Mouse (Mus musculus): ENCODE results near the gene Rapgefl1.

The Rapgefl1 gene
- long read RNA-seq, experiment 1: 0 reads
- long read RNA-seq, experiment 2: 0 reads

DNA sequence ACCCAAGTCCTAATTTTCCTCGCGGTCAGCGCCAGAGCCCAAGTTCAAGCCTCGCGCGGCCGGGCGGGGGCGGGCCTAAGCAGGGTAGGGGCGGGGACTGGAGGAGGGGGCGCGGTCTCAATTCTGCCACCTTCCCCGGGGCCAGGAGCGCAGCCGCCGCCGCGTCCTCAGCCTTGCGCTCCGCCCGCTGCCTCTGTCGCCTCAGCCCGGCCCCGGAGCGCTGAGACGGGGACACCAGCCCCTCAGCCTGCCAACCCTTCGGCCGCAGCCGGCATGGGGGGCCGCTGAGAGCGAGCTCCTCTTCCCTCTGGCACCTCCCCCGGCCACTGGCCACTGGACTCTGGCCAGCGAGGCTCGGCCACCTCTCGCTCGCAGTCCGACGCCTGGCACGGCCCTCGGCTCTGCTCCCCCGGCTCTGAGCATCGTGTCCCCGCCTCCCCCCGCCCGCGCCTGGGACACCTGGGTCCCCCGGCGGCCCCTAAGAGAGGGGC is at the start of gene Rapgefl1:
Rapgefl1 (plus strand) TSS at position 135 of the 491 bp plus-strand sequence.
- intact Hi-C loops (cut with DNase I): no loop called here

DNA sequence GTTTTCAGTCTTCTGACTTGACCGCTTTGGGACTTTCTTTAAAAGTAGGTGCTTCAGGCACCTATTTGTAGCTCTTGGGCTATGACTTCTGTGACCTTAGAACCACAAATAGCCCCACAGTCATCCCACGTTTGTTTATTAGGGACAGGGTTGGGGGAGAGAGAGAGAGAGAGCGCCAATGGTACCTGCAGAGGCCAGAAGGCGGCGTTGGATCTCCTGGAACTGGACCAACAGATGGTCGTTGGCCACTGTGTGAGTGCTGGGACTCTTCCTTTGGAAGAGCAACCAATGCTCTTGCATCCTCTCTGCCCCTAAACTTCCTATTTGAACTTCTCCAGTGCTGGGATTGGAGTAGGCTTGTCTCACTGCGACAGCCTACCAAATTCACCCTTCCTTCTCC is 49.4 kb upstream of the Rapgefl1 start:
- intact Hi-C loops (cut with DNase I): loop anchor here (2.0 to 5.0 kb wide), 3 partner anchors 44 to 85 kb away; partner anchors contain the start of gene Csf3

DNA sequence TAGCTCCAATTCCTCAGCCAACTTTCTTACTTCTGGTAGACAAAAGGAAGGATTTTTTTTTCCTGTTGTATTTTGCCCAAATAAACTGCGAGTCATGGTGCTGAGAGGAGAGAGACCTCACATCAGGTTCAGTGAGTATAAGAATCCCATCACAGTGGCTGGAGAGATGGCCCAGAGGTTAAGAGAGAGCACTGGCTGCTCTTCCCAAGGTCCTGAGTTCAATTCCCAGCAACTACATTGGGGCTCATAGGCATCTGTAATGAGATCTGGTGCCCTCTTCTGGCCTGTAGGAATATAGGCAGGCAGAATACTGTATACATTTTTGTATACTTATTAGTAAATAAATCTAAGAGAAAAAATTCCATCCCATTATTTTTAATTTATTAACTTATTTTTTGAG is 48.9 kb upstream of the Rapgefl1 start:
- intact Hi-C loops (cut with DNase I): loop anchor here (2.0 to 5.0 kb wide), 4 partner anchors 41 to 85 kb away; partner anchors contain the start of gene Csf3

DNA sequence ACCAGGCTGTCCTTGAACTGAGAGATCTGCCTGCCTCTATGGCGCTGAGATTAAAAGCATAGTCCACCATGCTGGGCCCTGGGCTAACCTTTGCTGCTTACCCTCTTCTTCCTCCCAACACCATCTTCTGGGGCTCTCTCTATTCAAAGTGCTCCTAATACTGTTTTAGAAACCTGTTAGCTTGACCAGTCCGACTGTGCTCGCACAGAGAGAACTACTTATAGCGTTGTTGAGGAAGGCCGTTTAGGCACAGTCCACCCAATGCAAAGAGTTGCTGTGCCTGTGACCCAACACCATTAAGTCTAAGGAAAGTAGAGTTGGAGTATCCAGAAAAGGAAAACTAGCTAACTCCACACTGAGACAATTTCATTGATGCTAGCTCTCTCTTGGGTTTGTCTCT is 48.4 kb upstream of the Rapgefl1 start:
- intact Hi-C loops (cut with DNase I): loop anchor here (2.0 to 5.0 kb wide), 3 partner anchors 41 to 86 kb away; partner anchors contain the start of gene Csf3

DNA sequence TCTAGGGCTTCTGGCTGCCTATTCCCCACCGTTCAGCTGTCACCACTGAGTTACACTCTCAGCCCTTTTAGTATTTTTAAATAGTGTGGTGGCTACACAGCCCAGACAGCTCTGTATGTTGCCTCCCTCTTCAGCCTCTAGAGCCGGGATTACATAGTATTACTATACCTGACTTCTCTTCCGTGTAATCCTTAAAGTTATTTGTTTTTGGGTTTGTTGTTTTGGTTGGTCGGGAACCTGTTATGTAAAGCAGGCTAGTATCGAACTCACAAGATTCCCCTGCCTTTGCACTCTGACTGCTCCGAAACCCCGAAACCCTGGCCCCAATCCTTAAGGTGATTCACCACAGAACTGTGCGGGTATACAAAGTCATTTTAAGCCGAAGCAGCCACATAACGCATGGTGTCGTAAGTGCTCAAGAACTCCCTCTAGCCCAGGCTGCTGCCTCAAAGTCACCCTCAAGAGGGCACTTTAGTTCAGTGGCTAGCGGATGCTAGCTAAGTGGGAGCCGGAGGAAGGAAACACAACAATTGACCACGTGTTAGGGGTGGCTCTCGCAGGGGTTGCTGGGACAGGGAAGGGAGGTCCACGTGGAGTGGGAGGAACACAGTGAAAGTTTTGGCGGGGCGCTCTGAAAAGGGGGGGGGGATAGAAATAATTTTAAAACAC is 47.9 kb upstream of the Rapgefl1 start:
- intact Hi-C loops (cut with DNase I): loop anchor here (2.0 to 5.0 kb wide), 3 partner anchors 40 to 86 kb away; partner anchors contain the start of gene Csf3

DNA sequence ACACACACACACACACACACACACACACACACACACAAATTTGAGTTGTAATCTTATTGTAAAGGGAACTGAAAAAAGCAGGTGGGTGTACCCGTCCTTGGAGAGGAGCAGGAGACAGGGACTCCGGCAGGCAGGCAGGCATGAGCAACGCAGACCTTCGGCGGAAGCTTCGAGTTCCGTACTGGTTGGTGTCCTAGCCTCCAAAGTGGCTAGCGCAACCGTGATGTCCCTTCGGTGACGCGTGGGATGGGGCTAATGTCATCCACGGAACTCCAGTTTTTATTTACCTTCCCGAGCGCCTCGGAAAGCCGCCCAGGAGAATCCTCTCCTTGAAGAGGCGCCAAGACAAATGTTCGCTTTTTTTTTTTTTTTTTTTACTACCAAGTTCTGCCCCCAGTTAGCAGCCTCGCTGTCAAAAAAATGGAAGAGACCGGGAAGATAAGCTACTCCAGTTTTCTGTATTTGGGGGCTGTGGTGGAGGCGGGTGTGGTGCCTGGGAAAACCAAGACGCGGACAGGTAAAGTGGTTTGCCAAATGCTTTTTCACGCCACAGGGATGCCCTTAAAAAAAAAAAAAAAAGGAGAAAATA is 47.3 kb upstream of the Rapgefl1 start:
- intact Hi-C loops (cut with DNase I): loop anchor here (2.0 to 5.0 kb wide), 3 partner anchors 39 to 87 kb away; partner anchors contain the start of gene Csf3

DNA sequence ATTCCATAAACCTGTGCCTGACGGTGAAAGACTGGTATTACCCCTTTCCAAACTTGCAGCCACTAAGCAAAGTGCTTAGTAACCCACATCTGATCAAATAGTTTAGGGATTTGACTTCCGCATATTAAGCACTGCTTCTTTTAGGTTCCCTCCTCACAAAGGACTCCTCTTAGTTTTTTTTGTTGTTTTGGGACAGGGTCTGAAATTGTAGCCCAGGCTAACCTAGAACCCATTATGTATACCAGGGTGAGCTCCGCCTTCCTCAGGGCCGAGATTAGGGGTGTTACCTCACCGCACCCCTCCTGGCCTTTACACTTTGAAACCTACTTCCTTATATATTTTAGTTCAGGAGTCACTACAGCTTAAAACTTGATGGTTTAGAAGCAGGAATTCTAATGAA is 46.8 kb upstream of the Rapgefl1 start:
- intact Hi-C loops (cut with DNase I): loop anchor here (2.0 to 5.0 kb wide), 3 partner anchors 39 to 88 kb away; partner anchors contain the start of gene Csf3

DNA sequence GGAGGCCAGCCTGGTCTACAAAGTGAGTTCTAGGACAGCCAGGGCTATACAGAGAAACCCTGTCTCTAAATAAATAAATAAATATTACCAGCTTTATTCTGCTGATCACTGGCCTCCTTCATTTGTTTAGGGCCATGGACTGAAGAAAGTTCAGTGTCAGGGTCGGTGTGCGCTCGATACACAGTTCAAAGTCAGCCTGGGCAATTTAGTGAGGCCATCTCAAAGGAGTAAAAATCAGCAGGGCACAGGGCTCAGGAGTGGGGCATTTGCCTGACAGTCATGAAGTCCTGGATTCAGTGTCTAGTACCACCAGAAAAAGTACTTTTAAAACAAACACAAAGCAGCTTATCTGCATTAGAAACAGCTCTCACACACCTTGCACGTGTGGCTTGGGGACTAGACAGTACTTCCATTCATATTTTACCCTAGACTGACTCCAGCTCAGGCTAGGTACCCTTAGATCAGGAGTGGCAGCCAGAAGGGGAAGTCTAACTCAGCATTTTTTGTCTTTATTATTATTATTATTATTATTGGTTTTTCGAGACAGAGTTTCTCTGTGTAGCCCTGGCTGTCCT is 45.9 kb upstream of the Rapgefl1 start:
- intact Hi-C loops (cut with DNase I): no loop called here

DNA sequence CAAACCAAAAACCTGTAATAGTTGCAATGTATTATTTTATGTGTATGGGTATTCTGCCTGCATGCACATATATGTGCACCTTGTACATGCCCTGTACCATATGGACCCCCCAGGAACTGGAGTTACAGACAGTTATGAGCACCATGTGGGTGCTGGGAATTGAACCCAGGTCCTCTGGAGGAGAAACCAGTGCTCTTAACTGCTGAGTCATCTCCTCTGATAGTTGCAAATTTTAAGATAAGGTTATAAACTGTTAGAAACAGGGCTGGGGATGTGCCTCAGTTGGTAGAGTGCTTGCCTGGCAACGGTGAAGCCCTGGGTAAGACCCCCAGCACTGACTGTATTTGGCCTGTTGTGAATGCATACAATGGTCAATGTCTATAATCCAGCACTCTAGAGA is 45.1 kb upstream of the Rapgefl1 start:
- intact Hi-C loops (cut with DNase I): no loop called here

DNA sequence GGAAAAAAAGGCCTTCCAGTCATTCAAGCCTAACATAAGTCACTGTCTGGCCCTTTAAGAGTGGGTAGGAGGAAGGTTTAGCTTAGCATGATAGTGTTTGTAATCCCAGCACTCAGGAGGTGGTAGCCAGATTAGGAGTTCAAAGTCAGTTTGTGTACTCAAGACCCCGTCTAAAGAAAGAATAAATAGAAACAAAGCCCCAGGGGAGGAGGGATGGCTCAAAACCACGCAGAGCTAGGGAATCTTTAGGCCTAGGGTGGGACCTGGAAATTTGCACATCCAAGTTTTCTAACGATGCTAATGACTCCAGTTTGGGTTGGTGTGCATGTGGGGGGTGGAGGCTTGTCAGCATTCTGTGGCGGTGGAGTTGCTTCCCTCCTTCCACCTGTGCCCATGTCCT is 44.5 kb upstream of the Rapgefl1 start:
- intact Hi-C loops (cut with DNase I): no loop called here

DNA sequence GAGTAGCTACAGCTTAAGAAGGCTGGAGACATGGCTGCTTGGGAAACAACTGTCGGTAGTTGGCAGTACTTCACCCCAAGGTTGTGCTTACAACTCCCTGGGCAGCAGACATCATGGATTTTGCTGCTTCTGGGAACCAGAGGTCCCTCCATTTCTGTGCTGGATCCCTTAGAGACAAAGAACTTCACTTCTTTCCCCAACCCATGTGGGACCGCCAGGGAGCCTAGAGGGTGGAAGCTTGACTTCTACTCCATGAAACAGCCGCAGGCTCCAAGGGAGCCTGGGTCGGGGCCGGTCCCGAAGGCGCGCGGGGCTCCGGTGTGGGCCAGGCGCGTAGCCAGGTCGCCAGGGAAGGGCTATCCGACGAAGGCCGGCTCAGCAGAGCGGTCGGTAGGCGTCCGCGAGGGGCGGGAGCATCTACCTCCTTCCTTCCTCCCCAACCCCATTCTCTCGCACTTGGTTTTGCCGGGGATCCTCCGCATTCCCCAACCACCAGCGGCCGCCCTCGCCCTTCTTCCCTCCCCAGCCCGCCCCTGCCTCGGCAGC is 42.0 kb upstream of the Rapgefl1 start:
- intact Hi-C loops (cut with DNase I): no loop called here

DNA sequence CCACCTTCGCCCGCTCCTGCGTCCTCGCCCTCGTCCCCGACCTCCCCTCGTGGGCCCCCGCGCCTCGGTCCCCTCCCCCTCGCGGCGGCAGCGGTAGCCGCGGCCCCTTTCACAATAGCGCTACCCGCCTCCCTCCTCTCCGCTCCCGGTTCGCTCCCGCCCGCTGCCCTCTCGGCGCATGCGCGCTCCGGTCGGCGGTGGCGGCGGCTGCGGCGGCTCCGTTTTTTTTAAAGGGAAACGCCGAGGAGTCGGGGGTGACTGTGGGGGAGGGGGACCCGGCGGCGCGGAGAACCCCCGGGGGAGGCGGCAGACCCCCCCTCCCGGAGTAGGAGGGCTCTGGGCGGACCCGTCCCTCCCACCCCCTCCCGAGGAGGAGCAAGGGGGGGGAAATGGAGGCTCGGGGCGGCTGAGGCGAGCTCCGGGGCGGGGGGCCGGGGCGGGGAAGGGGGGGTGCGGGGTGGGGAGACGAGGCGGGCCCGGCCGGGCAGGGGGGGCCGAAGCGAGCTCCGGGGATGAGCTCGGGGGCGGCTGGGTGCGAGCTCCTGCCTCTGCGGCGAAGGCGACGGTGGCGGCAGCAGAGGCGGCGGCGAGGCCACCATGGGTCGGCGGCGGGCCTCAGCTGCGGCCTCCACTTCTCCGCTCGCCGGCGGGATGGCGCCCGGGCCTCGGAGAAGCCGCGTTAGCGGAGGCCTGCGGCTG is 41.4 kb upstream of the Rapgefl1 start, which contains the start of gene Msl1:
Msl1 (plus strand) TSS at position 502 of the 699 bp plus-strand sequence.
- intact Hi-C loops (cut with DNase I): no loop called here

DNA sequence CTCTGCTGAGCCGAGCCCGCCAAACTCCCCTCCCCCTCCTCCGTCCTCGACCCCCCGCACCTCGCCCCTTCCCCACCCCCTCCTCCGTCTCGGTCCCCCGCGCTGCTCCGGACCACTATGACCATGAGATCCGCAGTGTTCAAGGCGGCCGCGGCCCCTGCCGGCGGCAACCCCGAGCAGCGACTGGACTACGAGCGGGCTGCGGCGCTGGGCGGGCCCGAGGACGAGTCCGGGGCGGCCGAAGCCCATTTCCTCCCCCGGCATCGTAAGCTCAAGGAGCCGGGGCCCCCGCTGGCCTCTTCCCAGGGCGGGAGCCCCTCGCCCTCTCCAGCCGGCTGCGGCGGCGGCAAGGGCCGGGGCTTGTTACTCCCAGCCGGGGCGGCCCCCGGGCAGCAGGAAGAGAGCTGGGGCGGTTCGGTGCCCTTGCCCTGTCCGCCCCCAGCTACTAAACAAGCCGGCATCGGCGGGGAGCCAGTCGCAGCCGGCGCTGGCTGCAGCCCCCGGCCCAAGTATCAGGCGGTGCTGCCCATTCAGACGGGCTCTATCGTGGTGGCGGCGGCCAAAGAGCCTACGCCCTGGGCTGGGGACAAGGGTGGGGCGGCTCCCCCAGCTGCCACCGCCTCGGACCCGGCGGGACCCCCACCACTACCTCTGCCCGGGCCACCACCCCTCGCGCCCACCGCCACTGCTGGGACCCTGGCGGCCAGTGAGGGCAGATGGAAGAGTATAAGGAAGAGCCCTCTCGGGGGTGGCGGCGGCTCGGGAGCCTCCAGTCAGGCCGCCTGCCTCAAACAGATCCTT is 40.7 kb upstream of the Rapgefl1 start:
- intact Hi-C loops (cut with DNase I): loop anchor here (1.0 kb wide), 1 partner anchor 13 kb away; no protein-coding TSS in a partner anchor

DNA sequence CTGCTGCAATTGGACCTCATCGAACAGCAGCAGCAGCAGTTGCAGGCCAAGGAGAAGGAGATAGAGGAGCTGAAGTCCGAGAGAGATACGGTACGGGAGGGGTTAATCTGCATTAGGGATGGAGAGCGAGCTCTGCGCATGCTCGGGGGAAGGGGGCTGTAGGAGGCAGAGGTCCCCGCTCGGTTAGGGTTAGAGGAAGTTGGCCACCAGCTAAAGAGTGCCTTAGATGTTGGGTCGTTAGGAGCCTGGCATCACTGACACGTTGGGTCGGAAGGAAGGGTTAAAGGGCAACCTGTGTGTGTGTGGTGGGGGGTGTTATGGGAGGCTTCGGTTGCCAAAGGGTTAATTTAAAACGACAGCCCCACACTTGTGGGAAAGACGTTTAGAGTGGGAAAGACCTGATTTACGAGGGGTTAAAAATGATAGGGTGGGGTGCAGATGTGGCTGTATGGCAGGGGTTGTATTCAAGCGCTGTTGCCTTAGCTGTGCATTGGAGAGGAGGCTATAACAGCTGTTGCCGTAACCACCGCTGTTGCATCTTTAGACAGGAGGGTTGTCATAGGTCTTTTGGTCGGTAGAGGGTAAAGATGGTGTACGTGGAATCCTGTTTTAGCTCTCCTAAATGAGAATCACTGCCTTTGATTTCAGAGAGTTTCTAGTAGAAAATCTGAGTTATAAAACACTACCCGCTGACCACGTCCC is 39.9 kb upstream of the Rapgefl1 start:
- intact Hi-C loops (cut with DNase I): loop anchor here (1.0 kb wide), 1 partner anchor 13 kb away; no protein-coding TSS in a partner anchor

DNA sequence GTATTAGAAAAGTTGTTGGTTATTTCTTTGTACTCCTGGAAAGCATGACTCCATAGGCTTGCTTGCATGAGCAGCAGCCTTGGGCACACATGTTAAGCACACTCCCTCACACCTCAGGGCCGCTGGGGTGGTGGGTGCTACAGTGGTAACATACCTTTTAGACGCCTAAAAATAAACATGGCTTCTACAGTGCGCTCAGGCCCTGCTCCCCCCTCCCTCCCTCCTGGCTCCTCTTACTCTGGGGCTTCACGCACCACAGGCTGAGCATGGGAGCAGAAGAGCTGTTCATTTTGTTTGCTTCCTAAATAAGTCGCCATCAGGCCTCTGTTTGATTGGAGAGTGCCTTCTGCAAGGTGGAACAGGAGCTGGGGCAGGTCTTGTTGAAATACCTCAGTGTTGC is 39.3 kb upstream of the Rapgefl1 start:
- intact Hi-C loops (cut with DNase I): no loop called here

DNA sequence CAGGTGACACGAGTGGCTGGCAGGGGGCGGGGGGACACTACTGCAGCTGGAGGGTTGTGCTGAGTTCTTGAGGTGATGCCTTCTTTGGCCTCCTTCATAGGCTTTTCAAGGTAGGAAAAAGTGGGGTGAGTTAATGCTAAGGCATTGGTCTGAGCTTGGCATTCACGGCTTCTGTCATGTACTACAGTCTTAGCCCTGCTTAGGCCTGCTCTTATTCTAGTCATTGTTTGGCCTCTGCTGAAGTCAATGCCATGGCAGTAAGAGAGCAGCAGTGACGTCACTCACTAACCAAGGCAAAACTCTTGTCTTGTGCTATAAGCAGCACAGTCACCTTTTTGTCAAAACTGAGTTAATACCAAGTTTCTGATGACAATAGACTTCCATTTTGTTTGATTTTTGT is 38.7 kb upstream of the Rapgefl1 start:
- intact Hi-C loops (cut with DNase I): no loop called here

DNA sequence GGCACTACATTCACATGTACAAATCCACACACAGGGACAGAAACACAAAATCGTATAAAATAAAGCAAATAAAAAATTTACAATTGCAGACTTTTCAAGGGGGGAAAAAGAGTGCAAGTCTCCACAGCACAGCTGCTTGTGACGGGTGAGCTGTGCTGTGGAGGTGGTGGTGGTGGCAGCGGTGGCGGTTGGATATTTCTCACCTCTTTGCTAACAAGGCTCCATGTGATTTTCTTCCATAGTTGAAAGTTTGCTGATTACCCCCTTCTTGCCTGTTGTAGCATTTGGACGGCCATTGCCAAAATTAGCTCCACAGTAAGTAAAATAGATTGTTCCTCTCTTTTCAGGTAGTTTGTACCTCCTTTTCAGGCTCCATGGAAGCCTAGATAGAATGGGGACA is 32.0 kb upstream of the Rapgefl1 start, which contains the start of gene Casc3:
Casc3 (plus strand) TSS at position 301 of the 400 bp plus-strand sequence.
- intact Hi-C loops (cut with DNase I): no loop called here

DNA sequence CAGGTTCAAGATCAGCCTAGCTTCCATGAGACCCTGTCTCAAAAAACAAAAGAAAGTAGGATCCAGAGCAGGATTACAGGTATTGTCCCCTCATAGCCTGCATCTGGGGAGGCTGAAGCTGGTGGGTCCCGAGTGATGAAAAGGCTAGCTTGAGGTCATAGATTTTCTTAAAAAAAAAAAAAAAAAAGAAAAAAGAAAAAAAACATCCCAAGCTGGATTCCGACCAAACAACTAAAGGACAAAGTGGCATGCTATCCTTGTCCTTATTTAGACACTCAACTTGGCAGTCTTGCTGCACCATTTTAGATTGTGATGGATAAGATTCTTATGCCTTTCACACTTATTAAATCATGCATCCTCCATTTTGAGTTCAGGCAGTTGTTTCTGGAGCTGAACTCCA is 28.2 kb upstream of the Rapgefl1 start:
- intact Hi-C loops (cut with DNase I): no loop called here
